Mouse (Mus musculus) kidney, postnatal 36 days (tissue): ENCODE results near the gene Tmem231.

Experiments used
- DNase-seq, 2 experiments: peaks; one replicate each; pipeline ENCODE4 v3.0.0; 2021 to 2022; ENCODE audit warnings: mixed read lengths in 2 of 2

The Tmem231 gene

GRCm38 (mm10) chr8:111933348-111934076 is at the start of gene Tmem231:
Gene Tmem231 (minus strand): TSS chr8:111933881.
- DNase-seq, result peak; percentile 94 to 95

- peak; percentile 7 to 47 for DNase-seq
These were observed 48.4 kb upstream of the Tmem231 start for GRCm38 (mm10) chr8:111982116-111982515.

- DNase-seq, result no peak
These were observed 44.5 kb upstream of the Tmem231 start for GRCm38 (mm10) chr8:111978147-111978546.

GRCm38 (mm10) chr8:111976326-111976725 is 42.6 kb upstream of the Tmem231 start:
- no peak for DNase-seq

GRCm38 (mm10) chr8:111975706-111976105 is 42.0 kb upstream of the Tmem231 start:
- no peak for DNase-seq

DNA sequence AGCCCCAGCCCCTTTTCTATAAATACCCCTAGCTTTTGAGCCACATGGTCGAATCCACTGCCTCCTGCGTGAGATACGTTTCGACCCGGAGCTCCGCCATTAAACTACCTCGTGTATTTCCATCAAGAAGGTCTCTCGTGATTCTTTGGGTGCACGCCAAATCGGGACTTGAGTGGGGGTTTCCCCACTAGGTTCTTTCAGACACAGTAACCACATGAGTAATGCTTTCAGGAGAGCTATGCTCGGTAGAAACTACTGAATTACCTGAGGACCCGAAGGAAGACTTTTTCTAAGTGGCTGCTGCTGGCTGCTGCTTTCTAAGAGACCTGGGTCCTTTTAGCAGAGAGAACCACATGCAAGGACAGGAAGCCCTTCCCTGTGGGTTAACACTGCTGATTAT is 40.5 kb upstream of the Tmem231 start:
- no peak for DNase-seq

- DNase-seq, result no peak
These were observed 35.3 kb upstream of the Tmem231 start for GRCm38 (mm10) chr8:111968991-111969390.

DNA sequence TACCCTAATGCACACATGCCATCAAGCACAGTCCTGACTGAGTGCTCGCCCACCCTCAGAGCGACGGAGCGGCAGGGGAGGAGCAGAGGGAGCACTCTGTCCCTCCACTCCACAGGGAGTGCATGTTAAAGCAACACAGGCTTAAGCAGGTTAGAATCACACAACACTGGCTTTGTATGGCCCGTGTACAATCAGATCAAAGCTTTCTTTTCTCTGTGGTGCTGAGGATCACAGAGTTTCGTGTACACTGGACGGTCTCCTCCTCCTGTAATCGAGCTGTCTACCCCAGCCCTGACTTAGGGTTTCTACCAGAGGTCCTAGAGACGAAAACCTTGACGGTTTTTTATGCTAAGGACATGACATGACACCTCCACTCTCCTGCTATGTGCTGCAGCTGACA is 34.9 kb upstream of the Tmem231 start:
- DNase-seq, result no peak

- no peak for DNase-seq
These were observed 33.7 kb upstream of the Tmem231 start for GRCm38 (mm10) chr8:111967246-111967870.

DNA sequence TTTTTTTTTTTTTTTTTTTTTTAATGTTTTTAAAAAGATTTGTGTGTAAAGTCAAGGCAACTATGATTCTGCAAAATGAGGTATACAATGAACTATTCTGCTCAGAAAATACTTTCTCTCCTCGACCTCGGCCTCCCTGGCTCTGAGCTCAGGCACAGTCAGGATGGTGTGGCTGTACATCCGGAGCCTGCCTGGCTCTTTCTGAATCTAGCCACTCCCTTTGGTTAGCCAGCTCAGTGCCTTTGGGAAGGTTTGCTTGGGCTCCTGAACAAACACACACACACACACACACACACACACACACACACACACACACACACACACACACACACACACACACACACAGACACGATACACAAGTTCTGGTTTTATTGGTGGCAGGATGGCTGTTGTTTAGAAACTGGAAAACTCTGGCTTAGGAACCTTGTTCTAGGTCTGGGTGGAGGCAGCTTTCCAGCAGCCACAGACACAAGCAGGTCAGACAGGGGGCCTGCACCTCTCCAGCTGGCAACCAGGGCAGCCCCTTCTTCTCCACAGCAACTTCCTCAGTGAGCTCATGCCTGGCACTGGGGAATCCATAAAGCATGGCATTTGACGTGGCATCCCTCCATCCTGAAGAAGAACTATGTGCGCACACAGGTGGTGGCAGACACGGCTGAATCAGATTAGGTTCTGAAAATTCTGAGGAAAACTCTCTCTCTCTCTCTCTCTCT is 31.3 kb upstream of the Tmem231 start:
- no peak for DNase-seq

DNA sequence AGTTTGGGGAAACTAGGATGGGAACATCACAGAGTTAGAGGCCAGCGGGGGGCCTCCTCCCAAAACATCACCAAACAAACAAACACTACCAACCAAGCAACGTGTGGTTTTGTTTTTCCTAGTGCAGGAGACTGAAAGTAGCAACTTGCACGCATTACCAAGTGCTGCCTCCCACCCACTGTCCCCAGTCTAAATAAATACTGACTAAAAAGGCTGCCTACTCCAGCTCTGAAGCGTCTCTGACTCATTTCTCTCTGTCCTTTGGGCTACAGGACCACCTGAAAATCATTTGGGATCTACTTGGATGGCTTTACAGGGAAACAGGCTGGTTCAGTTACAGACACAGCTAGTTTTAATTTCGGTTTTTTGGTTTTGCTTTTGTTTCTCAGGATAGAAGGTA is 30.7 kb upstream of the Tmem231 start:
- no peak for DNase-seq

DNA sequence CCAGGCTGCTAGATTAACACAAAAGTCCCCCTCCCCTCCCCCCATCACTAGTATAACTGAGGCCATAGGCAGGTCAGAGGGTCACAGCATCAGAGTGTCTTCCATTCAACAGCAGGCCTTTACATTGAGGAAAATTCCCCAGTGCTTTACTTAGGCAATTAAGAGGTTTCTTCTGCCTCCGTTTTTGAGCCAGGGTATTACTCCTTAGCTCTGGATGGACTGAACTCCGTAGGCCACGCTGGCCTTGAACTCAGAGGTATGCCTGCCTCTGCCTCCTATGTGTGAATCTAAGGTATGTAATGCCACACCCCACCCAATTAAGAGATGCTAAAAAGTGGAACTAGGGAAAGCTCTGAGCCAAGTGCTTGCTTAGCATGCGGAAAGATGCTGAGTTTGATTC is 29.9 kb upstream of the Tmem231 start:
- DNase-seq, result no peak

- DNase-seq, result peak in 1 of 2 experiments; percentile 14
These were observed 29.4 kb upstream of the Tmem231 start for GRCm38 (mm10) chr8:111963091-111963490.

- no peak for DNase-seq
These were observed 28.9 kb upstream of the Tmem231 start for GRCm38 (mm10) chr8:111962589-111962988.

- no peak for DNase-seq
These were observed 27.6 kb upstream of the Tmem231 start for GRCm38 (mm10) chr8:111961330-111961729.

GRCm38 (mm10) chr8:111960591-111961321 is 27.1 kb upstream of the Tmem231 start:
- no peak for DNase-seq

GRCm38 (mm10) chr8:111957231-111957630 is 23.6 kb upstream of the Tmem231 start:
- DNase-seq, result no peak

DNA sequence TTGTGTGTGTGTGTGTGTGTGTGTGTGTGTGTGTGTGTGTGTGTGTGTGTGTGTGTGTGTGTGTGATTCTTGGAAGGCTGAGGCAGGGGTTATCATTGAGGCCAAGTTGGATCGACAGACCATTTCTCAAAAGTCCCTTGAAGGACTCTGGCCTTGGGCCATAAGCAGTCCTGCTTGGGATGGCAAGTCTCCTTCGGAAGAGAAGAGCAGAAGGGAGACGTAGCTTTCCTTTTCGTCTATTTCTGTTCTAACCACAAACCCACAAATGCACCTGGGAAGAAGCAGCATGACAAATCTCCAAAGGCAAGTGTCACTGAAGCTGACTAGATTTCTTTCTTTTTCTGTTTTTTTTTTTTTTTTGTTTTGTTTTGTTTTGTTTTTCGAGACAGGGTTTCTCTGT is 22.2 kb upstream of the Tmem231 start:
- DNase-seq, result no peak

GRCm38 (mm10) chr8:111954844-111955594 is 21.3 kb upstream of the Tmem231 start:
- no peak for DNase-seq

DNA sequence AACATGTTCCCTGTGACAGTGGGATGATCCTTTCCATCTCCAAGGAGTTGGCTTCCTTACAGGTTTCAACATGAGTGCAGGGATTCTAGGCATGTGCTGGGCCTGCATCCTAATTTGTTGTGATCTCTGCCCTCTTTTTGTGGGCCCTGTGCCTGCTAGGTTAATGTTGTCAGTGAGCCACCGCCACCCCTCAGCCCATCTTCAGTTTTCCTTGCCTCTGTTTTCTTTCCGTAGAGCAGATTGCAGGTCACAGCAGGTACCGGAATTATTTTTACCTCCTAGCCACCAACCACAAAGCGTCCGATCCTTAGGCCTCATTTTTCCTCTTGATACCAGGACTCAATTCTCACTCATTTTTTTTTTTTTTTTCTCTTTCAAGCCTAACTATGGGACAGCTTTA is 18.3 kb upstream of the Tmem231 start:
- no peak for DNase-seq

GRCm38 (mm10) chr8:111951317-111951716 is 17.6 kb upstream of the Tmem231 start:
- DNase-seq, result no peak

- DNase-seq, result no peak
These were observed 17.2 kb upstream of the Tmem231 start for GRCm38 (mm10) chr8:111950846-111951245.
